ENCODE assay signal across 8 mouse cellular contexts in the genomic region with DNA sequence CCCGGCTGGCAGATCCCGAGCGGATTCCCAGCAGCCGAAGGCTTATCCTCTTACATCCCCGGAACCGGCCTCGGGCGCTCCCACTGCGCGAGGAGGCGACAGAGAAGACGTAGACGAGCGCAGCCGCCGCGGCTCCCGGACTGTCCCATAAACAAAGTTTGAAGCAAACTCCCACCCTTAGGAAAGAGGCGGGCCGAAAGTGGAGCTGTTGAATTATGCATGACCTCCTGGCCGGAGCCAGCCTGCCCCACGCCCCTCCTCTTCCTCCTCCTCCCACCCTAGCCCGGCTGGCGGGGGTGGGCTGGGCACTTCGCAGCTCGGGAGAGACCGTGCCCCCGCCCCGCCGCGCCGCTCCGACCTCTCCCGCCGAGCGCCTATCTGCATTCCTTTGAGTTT. TPM values are rescaled to one million over a fixed set of nuclear protein-coding genes. Genes with fewer than 3 reads are reported as not detected.
DNase-seq lines count a peak whose midpoint lies in the region; ATAC-seq lines count a peak whose summit lies in the region.

A gene (minus strand): TSS at position 251 of the 396 bp plus-strand sequence.

- H3K9ac ChIP-seq in lung, embryonic 16.5 days (ENCODE audit: low read length) = peak within 1 kb of the TSS; percentile 94

- no peaks in the 10 kb centered on the region for H3K9me3 ChIP-seq in lung, embryonic 16.5 days (ENCODE audit: control insufficient read depth, low read length)

- DNase-seq in Muller cell, postnatal 12 days (ENCODE audit: inconsistent ontology term) = peak; percentile 99
- peak; percentile 14 for DNase-seq in cerebellum, adult 9-10 months
- DNase-seq in frontal cortex, adult 2 months (ENCODE audit: extremely low spot score in 1 of 2, low spot score in 1 of 2) = peak; percentile 16 to 57
- DNase-seq in heart, postnatal 4 days = peak; percentile 96
- DNase-seq in layer of hippocampus, postnatal 10 days (ENCODE audit: low spot score in 2 of 2) = peak; percentile 64 to 73
- peak; percentile 30 for DNase-seq in retina, adult 2 months (ENCODE audit: low read depth, low spot score)
- peak; percentile 87 for DNase-seq in urinary bladder, adult 2 months (ENCODE audit: low spot score)

- H3K27ac ChIP-seq in lung, embryonic 16.5 days (ENCODE audit: low read length) = peak within 1 kb of the TSS; percentile 99

- peaks cover 3% of the 10 kb centered on the region; the same call in 1 of the 2 replicates for H3K36me3 ChIP-seq in lung, embryonic 16.5 days (ENCODE audit: control insufficient read depth, insufficient read depth, low read length)

- no peaks in the 10 kb centered on the region for H3K27me3 ChIP-seq in lung, embryonic 16.5 days (ENCODE audit: control insufficient read depth, insufficient read depth, low read depth, low read length)

- 1% methylated on average over 36 of the region's 36 CpGs for WGBS in lung, embryonic 16.5 days

- H3K4me2 ChIP-seq in lung, embryonic 16.5 days (ENCODE audit: low read depth, low read length) = peak within 1 kb of the TSS; percentile 79

- H3K4me3 ChIP-seq in lung, embryonic 16.5 days (ENCODE audit: low read length) = peak within 1 kb of the TSS; percentile 94

- peak; percentile 96 for ATAC-seq in lung, embryonic 16.5 days (ENCODE audit: low read depth)

- H3K4me1 ChIP-seq in lung, embryonic 16.5 days (replicated peaks; ENCODE audit: control insufficient read depth, insufficient read depth, low read length) = peaks cover 23% of the 10 kb centered on the region

RNA-seq across cellular contexts. Expression of the gene that starts here (rescaled TPM):
- 13.3 and 14.7 TPM in 2 replicates for polyA plus RNA-seq in frontal cortex, adult 2 months (2012; rRNA removed)
- total RNA-seq in heart, postnatal 4 days (2021) = 10 to 100 TPM; 78.5 to 83.2 TPM
- 10 to 100 TPM; 24.2 to 26.1 TPM for total RNA-seq in layer of hippocampus, postnatal 10 days (2021)
- polyA plus RNA-seq in lung, embryonic 16.5 days (2015; fragmentation: Nextera tagmentation; extraction: Ambion mirVana) = 27.5 and 29.9 TPM in 2 replicates
- polyA plus RNA-seq in urinary bladder, adult 2 months (2012; rRNA removed) = 63.4 and 70.5 TPM in 2 replicates

Comparison
In these comparisons a context has a peak if more than half of its experiments do, and no peak if none do; other contexts are left out.
1. Peak in every context shown above with its lines: DNase-seq, ATAC-seq, H3K4me3 ChIP-seq and H3K27ac ChIP-seq.
2. DNase-seq: peak in every context shown above with its lines; median percentile 99 in Muller cell, postnatal 12 days; 96 in heart, postnatal 4 days; 87 in urinary bladder, adult 2 months; 68 in layer of hippocampus, postnatal 10 days; 36 in frontal cortex, adult 2 months; 30 in retina, adult 2 months; 14 in cerebellum, adult 9-10 months.